Mouse (Mus musculus): ENCODE results near the gene Gm16181. TPM values are rescaled to one million over a fixed set of nuclear protein-coding genes. Genes with fewer than 3 reads are reported as not detected.

Gm16181 gene
- total RNA-seq, 2 experiments from 2014 or later = not detected

- DNase-seq (ENCODE audit: low spot score in 2 of 2) = no peak
These were observed 25.6 kb upstream of the Gm16181 start for GRCm38 (mm10) chr17:35194844-35195630.

GRCm38 (mm10) chr17:35195631-35196320 is 24.9 kb upstream of the Gm16181 start:
- DNase-seq (ENCODE audit: low spot score in 2 of 2) = peak; percentile 78 to 83

GRCm38 (mm10) chr17:35196321-35196641 is 24.4 kb upstream of the Gm16181 start:
- DNase-seq (ENCODE audit: low spot score in 2 of 2) = no peak

GRCm38 (mm10) chr17:35197126-35197525 is 23.5 kb upstream of the Gm16181 start:
- DNase-seq (ENCODE audit: low spot score in 2 of 2) = no peak

- DNase-seq (ENCODE audit: low spot score in 2 of 2) = no peak
These were observed 22.6 kb upstream of the Gm16181 start for GRCm38 (mm10) chr17:35198029-35198428.

- DNase-seq (ENCODE audit: low spot score in 2 of 2) = no peak
These were observed 21.7 kb upstream of the Gm16181 start for GRCm38 (mm10) chr17:35198946-35199345.

GRCm38 (mm10) chr17:35200398-35200797 is 20.2 kb upstream of the Gm16181 start:
- no peak for DNase-seq (ENCODE audit: low spot score in 2 of 2)

GRCm38 (mm10) chr17:35201128-35201527 is 19.5 kb upstream of the Gm16181 start:
- no peak for DNase-seq (ENCODE audit: low spot score in 2 of 2)

- DNase-seq (ENCODE audit: low spot score in 2 of 2) = no peak
These were observed 18.8 kb upstream of the Gm16181 start, which contains the start of gene Tnf for GRCm38 (mm10) chr17:35201787-35202186. Gene Tnf, minus strand, starts transcription at chr17:35202007.

GRCm38 (mm10) chr17:35202442-35202841 is 18.2 kb upstream of the Gm16181 start:
- no peak for DNase-seq (ENCODE audit: low spot score in 2 of 2)

GRCm38 (mm10) chr17:35204494-35205379 is 15.9 kb upstream of the Gm16181 start, which contains the start of gene Lta:
Gene Lta, minus strand, starts transcription at chr17:35205351.
- no peak for DNase-seq (ENCODE audit: low spot score in 2 of 2)

- DNase-seq (ENCODE audit: low spot score in 2 of 2) = no peak
These were observed 15.3 kb upstream of the Gm16181 start for GRCm38 (mm10) chr17:35205380-35205769.

GRCm38 (mm10) chr17:35209785-35210535 is 10.7 kb upstream of the Gm16181 start:
- no peak for DNase-seq (ENCODE audit: low spot score in 2 of 2)

GRCm38 (mm10) chr17:35210593-35210992 is 10.0 kb upstream of the Gm16181 start:
- no peak for DNase-seq (ENCODE audit: low spot score in 2 of 2)

- DNase-seq (ENCODE audit: low spot score in 2 of 2) = no peak
These were observed 7.6 kb upstream of the Gm16181 start for GRCm38 (mm10) chr17:35213071-35213470.

GRCm38 (mm10) chr17:35218516-35219193 is 2.0 kb upstream of the Gm16181 start:
- no peak for DNase-seq (ENCODE audit: low spot score in 2 of 2)

- DNase-seq (ENCODE audit: low spot score in 2 of 2) = no peak
These were observed 1.0 kb upstream of the Gm16181 start for GRCm38 (mm10) chr17:35219601-35220041.

GRCm38 (mm10) chr17:35222299-35222698 is 1.7 kb downstream of the Gm16181 start:
- DNase-seq (ENCODE audit: low spot score in 2 of 2) = no peak

- DNase-seq (ENCODE audit: low spot score in 2 of 2) = no peak
These were observed 4.0 kb downstream of the Gm16181 start for GRCm38 (mm10) chr17:35224641-35225040.

- no peak for DNase-seq (ENCODE audit: low spot score in 2 of 2)
These were observed 4.8 kb downstream of the Gm16181 start for GRCm38 (mm10) chr17:35225456-35225855.
